In the genomic region with DNA sequence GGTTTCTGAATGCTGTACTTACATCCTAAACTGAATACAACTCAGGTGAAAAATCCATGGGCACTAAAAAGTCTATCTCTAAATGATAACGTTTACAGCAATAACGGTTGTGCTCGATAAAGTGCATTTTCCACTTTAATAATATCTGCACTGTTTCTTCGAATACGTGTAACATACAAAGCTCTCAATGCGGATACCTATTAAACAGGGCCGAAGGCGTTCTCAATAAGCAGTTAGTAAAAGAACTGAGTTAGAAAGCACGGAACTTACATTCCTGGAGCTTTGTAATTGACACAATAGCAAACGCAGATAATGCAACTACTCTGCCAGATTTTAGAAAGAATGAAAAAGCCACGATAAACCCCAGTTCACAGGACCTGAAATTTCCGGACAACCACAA, we compare ENCODE assay signal across 8 mouse cellular contexts.
A peak's percentile ranks its signal among the peaks of the same experiment; 100 is the strongest.
DNase-seq lines count a peak whose midpoint lies in the region; ATAC-seq and TF ChIP-seq lines count a peak whose summit lies in the region.

No protein-coding gene starts in this region.

- no peaks in the 10 kb centered on the region for H3K27me3 ChIP-seq in kidney, adult 2 months (replicated peaks; ENCODE audit: control insufficient read depth, insufficient read depth, low read length)
- no peaks in the 10 kb centered on the region for H3K27me3 ChIP-seq in midbrain, embryonic 15.5 days (replicated peaks)

- H3K9ac ChIP-seq in midbrain, embryonic 15.5 days, result peak overlapping the region; percentile 63

- H3K4me3 ChIP-seq in kidney, adult 2 months (ENCODE audit: insufficient read depth, low read depth, low read length), result peak overlapping the region; percentile 80
- H3K4me3 ChIP-seq in midbrain, embryonic 15.5 days, result peak overlapping the region; percentile 63

- peak overlapping the region; percentile 61 for H3K4me2 ChIP-seq in midbrain, embryonic 15.5 days

- no peaks in the 10 kb centered on the region for H3K4me1 ChIP-seq in kidney, adult 2 months (ENCODE audit: control insufficient read depth, insufficient read depth, low read length)
- H3K4me1 ChIP-seq in midbrain, embryonic 15.5 days, result peaks cover 12% of the 10 kb centered on the region

- H3K9me3 ChIP-seq in midbrain, embryonic 15.5 days, result peaks cover 8% of the 10 kb centered on the region; the same call in 1 of the 2 replicates

- DNase-seq in kidney, adult 2 months, result no peak
- no peak for DNase-seq in kidney, adult 18-20 months
- peak; percentile 8 for DNase-seq in c-Kit-positive CD71-positive TER-119-positive erythroid progenitor cells, embryonic 14.5 days (ENCODE audit: low spot score)
- no peak for DNase-seq in spleen, postnatal 14 days (ENCODE audit: low spot score in 2 of 2)
- no peak for DNase-seq in embryo, embryonic 9.5 days (ENCODE audit: extremely low spot score)
- DNase-seq in ovary, adult 18-20 months (ENCODE audit: low spot score), result no peak

- peak; percentile 15 for ATAC-seq in inflammation-experienced regulatory T-cells, adult 6 months
- no peak; the same call in 1 of the 2 replicates for ATAC-seq in midbrain, embryonic 15.5 days (replicated peaks)

- no peaks in the 10 kb centered on the region for H3K36me3 ChIP-seq in kidney, adult 2 months (ENCODE audit: control insufficient read depth, insufficient read depth, low read length)
- H3K36me3 ChIP-seq in midbrain, embryonic 15.5 days (replicated peaks), result peaks cover 18% of the 10 kb centered on the region

- TF ChIP-seq POLR2A in kidney, adult 2 months (IDR thresholded peaks at IDR 0.05; ENCODE audit: low read depth, low read length), result no peak

- H3K27ac ChIP-seq in kidney, adult 2 months (ENCODE audit: insufficient read depth, low read depth, low read length), result peak overlapping the region; percentile 13; the same call in 1 of the 2 replicates
- H3K27ac ChIP-seq in midbrain, embryonic 15.5 days, result peak overlapping the region; percentile 88

- WGBS in kidney, adult 2 months, result 3% methylated on average over 12 of the region's 12 CpGs
- WGBS in midbrain, embryonic 15.5 days, result 12% methylated on average over 12 of the region's 12 CpGs

- TF ChIP-seq CTCF in kidney, adult 2 months (conservative IDR thresholded peaks at IDR 0.05; ENCODE audit: insufficient read depth, insufficient read length, low read depth, low read length), result no peak
